Mouse (Mus musculus): ENCODE data around the gene Mamdc2.

The Mamdc2 gene

GRCm38 (mm10) chr19:23357253-23357652, 91.0 kb downstream of the Mamdc2 start:
- DNase-seq (ENCODE audit: low spot score) = no peak

- DNase-seq (ENCODE audit: low spot score) = peak; percentile 26
These were observed 93.5 kb downstream of the Mamdc2 start for GRCm38 (mm10) chr19:23354738-23355137.

GRCm38 (mm10) chr19:23353881-23354401, 94.3 kb downstream of the Mamdc2 start:
- DNase-seq (ENCODE audit: low spot score) = peak; percentile 16

GRCm38 (mm10) chr19:23353161-23353560, 95.1 kb downstream of the Mamdc2 start:
- DNase-seq (ENCODE audit: low spot score) = no peak

GRCm38 (mm10) chr19:23351808-23352491, 96.3 kb downstream of the Mamdc2 start:
- DNase-seq (ENCODE audit: low spot score) = peak; percentile 40

GRCm38 (mm10) chr19:23349930-23350329, 98.3 kb downstream of the Mamdc2 start:
- DNase-seq (ENCODE audit: low spot score) = no peak

GRCm38 (mm10) chr19:23342782-23343181, 105.5 kb downstream of the Mamdc2 start:
- DNase-seq (ENCODE audit: low spot score) = no peak

GRCm38 (mm10) chr19:23332883-23333282, 115.4 kb downstream of the Mamdc2 start:
- no peak for DNase-seq (ENCODE audit: low spot score)

GRCm38 (mm10) chr19:23330842-23331241, 117.4 kb downstream of the Mamdc2 start:
- DNase-seq (ENCODE audit: low spot score) = no peak

- DNase-seq (ENCODE audit: low spot score) = no peak
These were observed 118.9 kb downstream of the Mamdc2 start for GRCm38 (mm10) chr19:23329346-23329745.

- no peak for DNase-seq (ENCODE audit: low spot score)
These were observed 121.1 kb downstream of the Mamdc2 start for GRCm38 (mm10) chr19:23327056-23327640.

- no peak for DNase-seq (ENCODE audit: low spot score)
These were observed 125.1 kb downstream of the Mamdc2 start for GRCm38 (mm10) chr19:23323107-23323506.

- DNase-seq (ENCODE audit: low spot score) = no peak
These were observed 130.3 kb downstream of the Mamdc2 start for GRCm38 (mm10) chr19:23317989-23318358.

GRCm38 (mm10) chr19:23317295-23317988, 130.8 kb downstream of the Mamdc2 start:
- no peak for DNase-seq (ENCODE audit: low spot score)

- DNase-seq (ENCODE audit: low spot score) = no peak
These were observed 131.4 kb downstream of the Mamdc2 start for GRCm38 (mm10) chr19:23316851-23317250.

GRCm38 (mm10) chr19:23309979-23310378, 138.3 kb downstream of the Mamdc2 start:
- no peak for DNase-seq (ENCODE audit: low spot score)

GRCm38 (mm10) chr19:23306671-23307070, 141.6 kb downstream of the Mamdc2 start:
- DNase-seq (ENCODE audit: low spot score) = no peak

GRCm38 (mm10) chr19:23299987-23300386, 148.3 kb downstream of the Mamdc2 start:
- DNase-seq (ENCODE audit: low spot score) = no peak

GRCm38 (mm10) chr19:23298917-23299316, 149.3 kb downstream of the Mamdc2 start:
- no peak for DNase-seq (ENCODE audit: low spot score)

- no peak for DNase-seq (ENCODE audit: low spot score)
These were observed 151.1 kb downstream of the Mamdc2 start for GRCm38 (mm10) chr19:23297191-23297590.

GRCm38 (mm10) chr19:23289251-23289650, 159.0 kb downstream of the Mamdc2 start:
- no peak for DNase-seq (ENCODE audit: low spot score)

GRCm38 (mm10) chr19:23281911-23282660, 166.2 kb downstream of the Mamdc2 start:
- DNase-seq (ENCODE audit: low spot score) = no peak
